Mouse (Mus musculus): Measurements from ENCODE around the gene Pif1. TPM values are rescaled to one million over a fixed set of nuclear protein-coding genes. Genes with fewer than 3 reads are reported as not detected.

The Pif1 gene
- polyA plus RNA-seq, 1 experiment from 2014 or later, result 3.2 TPM

DNA sequence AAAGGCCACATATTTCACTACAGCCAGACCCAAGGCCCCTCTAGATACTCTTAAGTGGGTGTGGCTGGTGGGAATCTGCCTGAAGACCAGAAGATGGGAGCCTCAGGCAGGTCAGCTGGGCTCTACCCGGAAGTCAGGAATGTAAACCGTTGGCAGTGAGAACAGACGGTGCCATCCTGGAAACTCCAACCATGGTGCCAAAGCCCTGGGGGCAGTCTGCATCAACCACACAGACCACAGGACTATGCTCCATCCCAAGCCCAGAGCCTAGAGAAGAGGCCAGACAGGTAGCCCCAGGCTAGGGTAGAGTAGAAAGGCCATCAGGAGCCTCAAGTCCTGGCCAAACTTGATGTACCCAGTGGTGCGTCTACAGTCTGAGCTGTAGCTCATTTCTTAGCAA lies 31.3 kb upstream of the Pif1 start:
- H3K27ac ChIP-seq (ENCODE audit: low read depth, low read length), result no peak overlapping the region
- WGBS, result 86% methylated on average over 4 of the region's 4 CpGs

DNA sequence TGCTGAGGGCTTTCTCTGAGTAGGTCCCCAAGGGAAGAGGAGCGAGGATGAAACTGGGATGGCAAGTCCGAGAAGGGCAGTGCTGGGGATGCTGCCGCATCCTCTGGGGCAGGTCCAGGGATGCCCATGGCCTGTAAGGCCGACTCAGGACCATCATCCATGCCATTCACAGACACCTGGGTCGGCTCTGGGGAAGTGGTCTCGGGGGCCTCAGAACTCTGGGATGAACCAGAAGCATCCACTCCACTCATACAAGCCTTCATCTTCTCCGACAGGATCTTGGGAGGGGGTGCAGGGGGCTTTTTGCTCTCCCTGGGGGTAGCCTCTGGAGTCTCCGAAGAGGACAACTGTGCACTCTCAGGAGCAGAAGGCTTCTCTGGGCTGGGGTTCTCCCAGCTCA lies 30.6 kb upstream of the Pif1 start:
- H3K9ac ChIP-seq (ENCODE audit: low read depth, low read length), result no peak overlapping the region
- H3K36me3 ChIP-seq (ENCODE audit: control insufficient read depth, insufficient read depth, low read length), result 0 out of 2 replicates have a peak, but pooled peaks cover 2% of the 10 kb centered on the region
- no peak overlapping the region for H3K4me3 ChIP-seq (ENCODE audit: low read length)
- peaks cover 1% of the 10 kb centered on the region; the same call in 1 of the 2 replicates for H3K4me1 ChIP-seq (ENCODE audit: control insufficient read depth, insufficient read depth, low read depth, low read length)
- H3K9me3 ChIP-seq (ENCODE audit: control insufficient read depth, low read length), result no peaks in the 10 kb centered on the region
- 95% methylated on average over 8 of the region's 8 CpGs for WGBS
- no peak for ATAC-seq
- no peaks in the 10 kb centered on the region for H3K27me3 ChIP-seq (replicated peaks; ENCODE audit: control insufficient read depth, insufficient read depth, low read length)
- no peak overlapping the region for H3K4me2 ChIP-seq (ENCODE audit: low read length)
- H3K27ac ChIP-seq (ENCODE audit: low read depth, low read length), result no peak overlapping the region

More for the DNA sequence above, 31.3 kb upstream of the Pif1 start:
- H3K4me1 ChIP-seq (ENCODE audit: control insufficient read depth, insufficient read depth, low read depth, low read length), result peaks cover 2% of the 10 kb centered on the region; the same call in 1 of the 2 replicates
- H3K36me3 ChIP-seq (ENCODE audit: control insufficient read depth, insufficient read depth, low read length), result 0 out of 2 replicates have a peak, but pooled peaks cover 2% of the 10 kb centered on the region
- H3K4me3 ChIP-seq (ENCODE audit: low read length), result no peak overlapping the region
- no peak overlapping the region for H3K9ac ChIP-seq (ENCODE audit: low read depth, low read length)
- no peaks in the 10 kb centered on the region for H3K27me3 ChIP-seq (replicated peaks; ENCODE audit: control insufficient read depth, insufficient read depth, low read length)
- no peak for ATAC-seq
- no peak overlapping the region for H3K4me2 ChIP-seq (ENCODE audit: low read length)
- H3K9me3 ChIP-seq (ENCODE audit: control insufficient read depth, low read length), result no peaks in the 10 kb centered on the region

DNA sequence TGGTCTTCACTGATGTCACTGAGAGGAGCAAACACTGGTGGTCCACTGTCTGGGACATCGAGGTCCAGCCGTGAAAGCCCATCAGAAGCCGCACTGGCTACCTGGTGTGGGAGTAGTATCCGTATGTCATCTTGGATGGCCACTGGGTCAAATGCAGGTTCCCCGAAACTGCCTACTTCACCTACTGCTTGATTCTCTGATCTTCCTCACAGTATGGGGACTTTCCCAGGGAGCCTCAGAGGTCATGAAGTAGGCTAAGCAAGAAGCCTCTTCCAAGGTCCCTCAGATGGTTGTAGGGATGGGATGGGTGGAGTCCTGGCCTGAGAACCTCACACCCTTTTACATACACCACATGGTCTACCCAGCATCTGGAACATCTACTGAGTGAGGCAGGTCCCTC lies 30.0 kb upstream of the Pif1 start:
- Histone ChIP-seq H3K9me3 (ENCODE audit: control insufficient read depth, low read length) (no peaks in the 10 kb centered on the region), H3K27ac (ENCODE audit: low read depth, low read length) (no peak overlapping the region), H3K27me3 (replicated peaks; ENCODE audit: control insufficient read depth, insufficient read depth, low read length) (no peaks in the 10 kb centered on the region), H3K4me3 (ENCODE audit: low read length) (no peak overlapping the region), H3K4me2 (ENCODE audit: low read length) (no peak overlapping the region), H3K36me3 (ENCODE audit: control insufficient read depth, insufficient read depth, low read length) (0 out of 2 replicates have a peak, but pooled peaks cover 2% of the 10 kb centered on the region), H3K4me1 (ENCODE audit: control insufficient read depth, insufficient read depth, low read depth, low read length) (peaks cover 5% of the 10 kb centered on the region), H3K9ac (ENCODE audit: low read depth, low read length) (no peak overlapping the region)
- 96% methylated on average over 5 of the region's 5 CpGs for WGBS
- ATAC-seq, result no peak

DNA sequence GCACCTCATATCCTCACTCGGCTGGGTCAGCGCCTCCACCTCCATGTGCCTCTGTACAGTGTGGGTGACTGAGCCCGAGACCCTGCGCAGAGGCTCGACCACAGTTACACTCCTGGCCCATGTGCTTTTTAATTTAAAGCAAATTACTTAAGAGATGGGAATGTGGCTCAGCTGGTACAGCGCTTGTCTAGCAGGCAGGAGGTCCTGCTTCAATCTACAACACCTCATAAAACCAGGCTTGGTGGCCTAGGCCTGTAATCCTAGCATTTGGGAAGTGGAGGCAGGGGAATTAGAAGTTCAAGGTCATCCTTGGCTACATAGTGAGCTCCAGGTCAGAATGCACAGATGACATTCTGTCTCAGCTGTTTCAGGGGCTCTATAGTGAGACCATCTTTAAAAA lies 28.2 kb upstream of the Pif1 start:
- 92% methylated on average over 6 of the region's 6 CpGs for WGBS
- no peaks in the 10 kb centered on the region for H3K27me3 ChIP-seq (replicated peaks; ENCODE audit: control insufficient read depth, insufficient read depth, low read length)
- no peak for ATAC-seq

DNA sequence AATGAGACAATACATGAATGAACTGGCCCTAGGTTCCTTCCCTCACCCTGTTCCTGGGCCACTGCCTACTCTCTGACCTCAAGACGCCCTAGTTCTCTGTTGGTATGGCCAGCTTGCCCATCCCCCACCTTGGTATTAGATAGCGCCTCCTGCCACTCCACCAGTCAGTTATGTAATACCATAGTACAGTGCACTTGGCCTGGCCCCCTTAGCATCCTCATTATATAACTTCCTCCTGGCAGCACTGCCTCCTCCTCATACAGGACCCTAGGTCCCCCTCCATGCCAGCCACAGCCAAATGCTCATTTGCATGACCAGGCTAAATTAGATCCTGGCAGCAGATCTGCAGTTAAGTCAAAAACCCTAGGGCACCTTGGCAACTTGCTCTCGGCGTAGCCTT lies 25.9 kb upstream of the Pif1 start:
- Histone ChIP-seq H3K36me3 (ENCODE audit: control insufficient read depth, insufficient read depth, low read length) (0 out of 2 replicates have a peak, but pooled peaks cover 2% of the 10 kb centered on the region), H3K4me3 (ENCODE audit: low read length) (no peak overlapping the region), H3K9ac (ENCODE audit: low read depth, low read length) (no peak overlapping the region), H3K9me3 (ENCODE audit: control insufficient read depth, low read length) (no peaks in the 10 kb centered on the region), H3K4me2 (ENCODE audit: low read length) (no peak overlapping the region), H3K4me1 (ENCODE audit: control insufficient read depth, insufficient read depth, low read depth, low read length) (peaks cover 10% of the 10 kb centered on the region), H3K27me3 (replicated peaks; ENCODE audit: control insufficient read depth, insufficient read depth, low read length) (no peaks in the 10 kb centered on the region), H3K27ac (ENCODE audit: low read depth, low read length) (peak overlapping the region; percentile 6; the same call in 1 of the 2 replicates)
- WGBS, result 76% methylated on average over 4 of the region's 4 CpGs
- ATAC-seq, result peak; percentile 80; the same call in 1 of the 2 replicates

More for the DNA sequence above, 28.2 kb upstream of the Pif1 start:
- Histone ChIP-seq H3K4me1 (ENCODE audit: control insufficient read depth, insufficient read depth, low read depth, low read length) (peaks cover 10% of the 10 kb centered on the region), H3K4me2 (ENCODE audit: low read length) (no peak overlapping the region), H3K4me3 (ENCODE audit: low read length) (no peak overlapping the region), H3K9ac (ENCODE audit: low read depth, low read length) (no peak overlapping the region), H3K36me3 (ENCODE audit: control insufficient read depth, insufficient read depth, low read length) (0 out of 2 replicates have a peak, but pooled peaks cover 2% of the 10 kb centered on the region), H3K9me3 (ENCODE audit: control insufficient read depth, low read length) (no peaks in the 10 kb centered on the region), H3K27ac (ENCODE audit: low read depth, low read length) (no peak overlapping the region)

DNA sequence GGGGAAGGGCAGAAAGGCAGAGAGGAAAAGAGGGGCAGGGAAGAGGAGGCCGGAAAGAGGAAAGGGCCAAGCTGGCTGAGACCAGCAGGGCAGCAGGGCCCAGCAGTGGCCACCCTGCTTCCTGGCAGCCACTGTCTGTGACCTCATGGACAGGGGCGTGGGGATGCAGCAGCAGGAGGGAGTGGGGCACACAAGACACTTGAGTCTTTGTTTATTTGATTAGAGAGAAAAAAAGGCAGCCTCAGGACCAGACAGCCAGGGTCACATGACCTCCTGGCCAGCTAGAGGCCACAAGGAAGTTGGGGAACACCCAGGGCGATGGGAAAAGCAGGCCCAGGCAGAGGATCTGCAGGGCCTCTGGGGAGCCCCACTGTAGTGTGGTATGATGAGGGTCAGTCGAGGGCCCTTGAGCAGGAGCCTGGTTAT lies 24.9 kb upstream of the Pif1 start:
- Histone ChIP-seq H3K9ac (ENCODE audit: low read depth, low read length) (no peak overlapping the region), H3K4me1 (ENCODE audit: control insufficient read depth, insufficient read depth, low read depth, low read length) (peaks cover 10% of the 10 kb centered on the region), H3K27ac (ENCODE audit: low read depth, low read length) (peak overlapping the region; percentile 41; the same call in 1 of the 2 replicates), H3K4me3 (ENCODE audit: low read length) (no peak overlapping the region), H3K9me3 (ENCODE audit: control insufficient read depth, low read length) (no peaks in the 10 kb centered on the region), H3K36me3 (ENCODE audit: control insufficient read depth, insufficient read depth, low read length) (no peaks in the 10 kb centered on the region), H3K4me2 (ENCODE audit: low read length) (no peak overlapping the region), H3K27me3 (replicated peaks; ENCODE audit: control insufficient read depth, insufficient read depth, low read length) (no peaks in the 10 kb centered on the region)
- 30% methylated on average over 4 of the region's 4 CpGs for WGBS
- ATAC-seq, result peak; percentile 84

DNA sequence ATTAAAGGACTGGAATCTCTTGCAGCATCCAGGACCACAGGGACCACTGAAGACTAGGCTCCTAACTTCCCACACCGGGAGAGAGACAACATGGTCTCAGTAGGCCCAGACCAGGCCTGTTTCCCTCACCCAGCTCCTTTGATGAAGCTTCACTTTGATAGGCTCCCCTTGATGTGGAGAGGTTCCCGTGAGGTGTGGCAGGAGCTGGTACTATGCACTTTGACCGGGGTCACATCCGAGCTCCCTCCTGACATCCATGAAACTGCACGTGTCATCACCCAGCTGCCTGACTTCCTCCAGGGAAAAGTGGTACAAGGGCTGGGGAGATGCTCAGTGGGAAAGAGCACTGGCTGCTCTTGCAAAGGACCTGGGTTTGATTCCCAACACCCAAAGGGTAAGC lies 23.9 kb upstream of the Pif1 start:
- no peak overlapping the region for H3K9ac ChIP-seq (ENCODE audit: low read depth, low read length)
- WGBS, result 94% methylated on average over 5 of the region's 5 CpGs
- H3K9me3 ChIP-seq (ENCODE audit: control insufficient read depth, low read length), result no peaks in the 10 kb centered on the region
- no peaks in the 10 kb centered on the region for H3K36me3 ChIP-seq (ENCODE audit: control insufficient read depth, insufficient read depth, low read length)
- H3K4me1 ChIP-seq (ENCODE audit: control insufficient read depth, insufficient read depth, low read depth, low read length), result peaks cover 10% of the 10 kb centered on the region
- no peak overlapping the region for H3K4me2 ChIP-seq (ENCODE audit: low read length)
- no peaks in the 10 kb centered on the region for H3K27me3 ChIP-seq (replicated peaks; ENCODE audit: control insufficient read depth, insufficient read depth, low read length)
- ATAC-seq, result no peak
- H3K4me3 ChIP-seq (ENCODE audit: low read length), result no peak overlapping the region
- no peak overlapping the region for H3K27ac ChIP-seq (ENCODE audit: low read depth, low read length)

DNA sequence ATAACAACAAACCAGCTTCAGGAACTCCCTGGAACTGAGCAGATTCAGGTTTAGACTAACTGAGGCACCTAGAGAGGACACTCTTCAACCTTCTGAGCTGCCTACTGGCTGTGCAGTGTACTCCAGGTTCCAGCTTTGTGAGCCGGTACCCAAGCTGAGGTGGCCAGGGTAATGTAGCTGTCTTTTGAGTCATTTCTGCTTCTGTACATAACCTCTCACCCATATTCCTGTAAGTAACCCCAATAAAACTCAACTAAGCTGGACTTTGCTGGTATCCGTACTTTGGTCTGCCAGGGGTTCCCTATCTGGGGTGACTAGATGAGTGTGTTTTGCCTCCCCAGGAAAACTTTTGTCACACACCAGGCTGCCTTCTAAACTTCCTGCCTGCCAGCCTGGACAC lies 22.3 kb upstream of the Pif1 start:
- H3K36me3 ChIP-seq (ENCODE audit: control insufficient read depth, insufficient read depth, low read length), result no peaks in the 10 kb centered on the region
- 94% methylated on average over 2 of the region's 2 CpGs for WGBS
- no peaks in the 10 kb centered on the region for H3K27me3 ChIP-seq (replicated peaks; ENCODE audit: control insufficient read depth, insufficient read depth, low read length)
- no peak overlapping the region for H3K27ac ChIP-seq (ENCODE audit: low read depth, low read length)
- ATAC-seq, result no peak
- H3K4me1 ChIP-seq (ENCODE audit: control insufficient read depth, insufficient read depth, low read depth, low read length), result peaks cover 10% of the 10 kb centered on the region
- H3K9me3 ChIP-seq (ENCODE audit: control insufficient read depth, low read length), result no peaks in the 10 kb centered on the region
- H3K4me2 ChIP-seq (ENCODE audit: low read length), result no peak overlapping the region
- H3K9ac ChIP-seq (ENCODE audit: low read depth, low read length), result no peak overlapping the region
- no peak overlapping the region for H3K4me3 ChIP-seq (ENCODE audit: low read length)

DNA sequence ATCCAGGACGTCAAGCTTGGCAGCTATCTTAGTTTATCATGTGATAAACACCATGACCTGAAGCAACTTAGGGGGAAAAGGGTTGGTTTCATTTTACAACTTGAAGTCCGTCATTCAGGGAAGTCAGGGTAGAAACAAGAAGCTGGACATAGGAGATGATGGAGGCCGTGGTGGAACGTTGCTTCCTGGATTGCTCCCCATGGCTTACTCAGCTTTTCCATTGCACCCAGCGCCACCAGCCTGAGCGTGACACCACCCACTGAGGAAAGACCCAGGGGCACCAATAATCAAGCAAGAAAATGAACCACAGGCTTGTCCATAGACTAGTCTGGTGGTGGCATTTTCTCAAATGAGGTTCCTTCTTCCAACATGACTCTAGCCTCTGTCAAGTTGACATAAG lies 18.2 kb upstream of the Pif1 start:
- Histone ChIP-seq H3K4me3 (ENCODE audit: low read length) (no peak overlapping the region), H3K9me3 (ENCODE audit: control insufficient read depth, low read length) (no peaks in the 10 kb centered on the region), H3K4me1 (ENCODE audit: control insufficient read depth, insufficient read depth, low read depth, low read length) (no peaks in the 10 kb centered on the region), H3K9ac (ENCODE audit: low read depth, low read length) (no peak overlapping the region), H3K27ac (ENCODE audit: low read depth, low read length) (no peak overlapping the region), H3K27me3 (replicated peaks; ENCODE audit: control insufficient read depth, insufficient read depth, low read length) (no peaks in the 10 kb centered on the region), H3K36me3 (ENCODE audit: control insufficient read depth, insufficient read depth, low read length) (no peaks in the 10 kb centered on the region), H3K4me2 (ENCODE audit: low read length) (no peak overlapping the region)
- WGBS, result 94% methylated on average over 6 of the region's 6 CpGs
- ATAC-seq, result no peak

Data from hindbrain, embryonic 16.5 days (tissue).